Mouse (Mus musculus) cerebellum, postnatal 25 days (tissue): Measurements from ENCODE around the gene Apol8.
A peak's percentile ranks its signal among the peaks of the same experiment; 100 is the strongest.

Experiments
- DNase-seq, 2 experiments: peaks; one replicate each; pipeline ENCODE4 v3.0.0; 2021; ENCODE audit warnings: mixed read lengths in 2 of 2

The Apol8 gene

DNA sequence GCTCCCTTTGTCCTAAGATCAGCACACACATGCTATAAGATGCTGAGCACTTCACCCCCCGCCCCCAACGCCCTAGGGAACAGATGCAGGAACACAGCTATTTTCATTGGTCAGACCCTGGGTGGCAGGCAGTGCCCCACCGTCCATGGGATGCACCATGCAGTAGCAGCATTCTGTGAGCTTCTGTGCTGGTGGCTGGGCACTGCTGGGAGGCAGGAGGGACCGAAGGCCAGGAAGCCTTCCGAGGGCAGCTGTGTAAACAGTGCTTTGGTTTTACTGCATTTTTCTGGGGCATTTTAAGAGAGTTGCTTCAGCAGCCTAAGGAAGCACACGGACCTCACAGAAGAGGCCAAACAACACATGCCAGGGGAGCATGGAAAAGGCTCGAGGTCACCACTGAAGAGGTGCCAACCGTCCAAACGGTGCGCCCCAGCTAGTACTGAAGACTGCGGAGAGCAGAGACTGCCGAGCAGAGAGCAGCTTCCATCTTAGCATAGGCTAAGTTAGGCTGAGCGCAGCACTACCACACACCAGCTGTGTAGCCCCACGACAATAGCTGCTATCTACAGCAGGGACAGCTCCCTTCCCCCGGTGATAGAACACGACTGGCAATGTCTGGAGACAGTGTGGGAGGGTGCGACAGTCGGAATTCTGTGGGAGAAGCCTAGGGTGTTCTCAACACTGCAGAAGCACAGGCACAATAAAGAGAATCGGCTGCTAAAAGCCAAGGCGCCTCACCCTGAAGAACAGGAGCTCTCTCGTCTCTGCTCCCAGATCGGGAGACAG, 27.4 kb upstream of the Apol8 start:
- DNase-seq: no peak

DNA sequence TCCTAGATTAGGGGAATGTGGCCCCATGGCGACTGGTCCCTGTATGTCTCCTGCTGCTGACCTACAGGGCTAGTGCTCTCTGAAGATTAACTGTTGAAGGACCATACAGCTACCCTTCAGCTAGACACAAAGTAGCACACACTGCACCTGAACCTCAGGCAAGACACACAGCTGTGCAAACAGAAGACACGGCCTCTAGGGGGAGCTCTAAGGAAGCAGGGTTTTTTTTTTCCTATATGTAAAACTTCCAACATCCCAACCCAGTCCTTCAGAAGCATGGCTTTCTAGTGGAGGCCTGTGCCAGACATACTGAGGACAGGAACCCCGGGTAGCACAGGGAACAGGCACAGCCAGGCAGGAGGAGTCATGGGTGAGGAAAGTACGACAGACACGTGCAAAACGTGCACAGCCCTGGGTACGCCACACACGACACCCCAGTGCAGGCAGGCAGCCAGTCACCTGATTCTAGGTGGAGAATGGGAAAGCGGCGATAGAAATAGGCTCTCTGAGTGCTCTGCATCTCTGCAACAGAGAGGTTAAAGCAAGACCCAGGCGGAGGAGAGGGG, 25.7 kb upstream of the Apol8 start:
- peak in 1 of 2 experiments; percentile 51 for DNase-seq

DNA sequence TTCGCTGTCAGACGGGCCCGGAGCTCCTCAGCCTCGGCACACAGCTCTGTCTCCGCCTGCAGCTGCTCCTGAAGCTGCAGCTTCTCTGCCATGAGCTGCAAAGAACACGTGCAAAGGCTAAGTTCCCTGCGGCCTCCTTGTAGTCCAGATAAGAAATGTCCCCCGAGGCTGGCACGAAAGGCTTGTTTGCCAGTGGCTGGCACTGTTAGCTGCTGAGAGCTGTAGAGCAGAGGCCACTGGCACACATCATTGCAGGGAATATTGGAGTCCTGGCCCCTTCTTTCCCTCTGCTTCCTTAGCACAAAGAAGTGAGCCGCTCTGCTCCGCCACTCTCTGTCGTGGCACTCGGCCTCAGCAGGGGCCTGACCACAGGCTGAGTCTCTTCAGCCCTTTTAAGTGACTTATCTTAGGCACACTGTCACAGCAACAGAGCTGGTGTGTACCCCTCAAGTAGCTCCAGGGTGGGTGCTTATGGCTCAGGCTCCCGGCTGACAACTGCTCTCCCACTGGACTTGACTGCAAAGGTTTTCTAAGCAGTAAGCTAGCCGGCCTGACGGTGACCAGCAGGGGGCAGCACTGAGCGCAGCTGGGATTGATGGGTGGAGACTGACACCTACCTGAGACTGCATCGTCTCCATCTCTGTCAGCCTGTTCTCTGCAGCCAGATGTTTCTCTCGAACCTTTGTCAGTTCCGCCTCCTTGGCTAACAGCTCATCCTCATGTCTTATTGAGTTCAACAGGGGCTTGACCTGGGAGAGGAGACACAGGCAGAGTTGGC, 18.6 kb upstream of the Apol8 start:
- peak; percentile 90 to 93 for DNase-seq

DNA sequence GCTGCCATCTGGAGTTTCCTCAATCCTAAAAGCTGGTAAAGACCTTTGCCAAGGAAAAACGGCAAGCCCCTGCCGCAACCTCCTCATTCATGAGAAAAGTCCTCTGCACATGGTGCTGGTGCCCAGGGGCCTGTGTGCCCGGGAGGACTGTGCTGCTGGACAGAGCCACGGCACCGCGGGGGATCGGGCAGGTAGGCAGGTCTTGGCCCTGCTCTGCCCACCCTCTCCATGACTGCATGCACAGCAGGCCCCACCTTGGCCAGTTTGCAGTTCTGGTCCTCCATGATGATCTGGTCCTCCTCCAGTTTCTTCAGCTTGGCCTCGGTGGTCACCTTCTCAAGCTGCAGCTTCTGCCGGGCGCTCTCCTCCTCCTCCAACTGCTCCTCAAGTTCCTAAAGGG, 17.5 kb upstream of the Apol8 start:
- DNase-seq: no peak

DNA sequence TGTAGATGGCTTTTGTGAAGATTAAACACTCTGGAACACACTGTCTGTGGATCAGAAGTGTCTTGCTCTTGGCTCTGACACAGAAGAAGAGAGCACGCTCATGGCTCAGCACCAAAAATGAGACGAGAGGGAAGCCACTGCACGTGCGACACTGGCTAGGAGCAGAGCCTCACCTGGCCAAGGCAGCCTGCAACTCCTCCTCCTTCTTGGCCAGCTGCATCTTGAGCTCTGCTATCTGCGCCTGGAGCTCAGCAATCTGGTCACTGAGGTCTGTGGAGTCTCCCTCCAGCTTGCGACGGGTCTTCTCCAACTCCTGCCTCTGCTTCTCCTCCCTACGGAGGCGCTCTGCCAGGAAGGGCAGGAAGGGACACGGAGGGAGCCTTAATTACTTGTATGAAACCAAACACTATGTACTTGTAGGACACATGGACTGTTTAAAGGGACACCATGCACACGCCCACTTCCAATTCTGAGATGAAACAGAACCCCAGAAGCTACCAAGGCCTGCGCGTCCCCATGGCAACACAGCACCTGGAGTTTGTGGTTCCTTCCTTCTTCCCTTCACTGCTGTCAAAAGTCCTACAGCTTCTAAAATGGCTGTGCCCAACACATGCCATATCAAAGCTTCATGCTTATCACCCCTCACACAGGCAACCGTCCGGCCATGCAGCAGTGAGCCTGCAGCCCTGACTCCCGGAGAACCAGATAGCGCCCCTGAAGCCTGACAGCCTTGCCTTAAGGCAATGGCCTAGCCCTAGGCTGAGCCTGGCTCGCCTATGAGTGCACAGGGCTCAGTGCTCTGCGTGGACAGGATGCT, 16.5 kb upstream of the Apol8 start:
- no peak for DNase-seq

DNA sequence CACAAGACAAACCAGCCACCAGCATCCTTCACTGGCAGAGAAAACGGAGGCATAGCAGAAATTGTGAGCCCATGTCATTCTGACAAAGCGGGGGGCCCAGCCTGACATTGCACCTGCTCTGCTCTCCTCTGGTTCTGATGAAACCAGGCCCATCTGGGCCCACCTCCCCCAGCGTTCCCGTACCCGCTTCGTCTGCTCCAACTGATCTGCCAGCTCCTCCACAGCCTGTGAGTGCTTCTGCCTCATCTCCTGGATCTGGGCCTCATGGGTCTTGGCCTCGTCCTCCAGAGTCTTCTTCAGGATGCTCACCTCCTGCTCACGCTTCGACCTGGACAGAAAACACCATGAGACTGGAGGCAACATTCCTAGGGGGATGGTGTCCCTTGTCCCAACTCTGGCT, 14.1 kb upstream of the Apol8 start:
- no peak for DNase-seq

DNA sequence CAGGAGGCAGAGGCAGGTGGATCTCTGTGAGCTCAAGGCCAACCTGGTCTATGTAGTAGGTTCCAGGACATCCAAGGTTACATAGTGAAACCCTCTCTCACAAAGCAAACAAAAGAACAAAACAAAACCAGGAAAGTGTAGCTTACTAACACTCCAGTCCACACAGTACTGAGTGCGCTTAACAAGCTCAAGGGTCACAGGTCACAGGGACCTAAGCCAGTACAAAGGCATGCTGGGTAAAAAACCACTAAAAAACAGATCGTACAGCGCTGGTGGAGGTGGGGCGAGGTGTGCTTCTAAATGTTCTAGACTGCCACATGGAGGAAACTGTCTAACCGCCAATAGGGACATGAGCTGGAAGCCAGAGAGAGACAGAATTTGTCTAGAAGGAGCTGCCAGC, 13.5 kb upstream of the Apol8 start:
- no peak for DNase-seq

DNA sequence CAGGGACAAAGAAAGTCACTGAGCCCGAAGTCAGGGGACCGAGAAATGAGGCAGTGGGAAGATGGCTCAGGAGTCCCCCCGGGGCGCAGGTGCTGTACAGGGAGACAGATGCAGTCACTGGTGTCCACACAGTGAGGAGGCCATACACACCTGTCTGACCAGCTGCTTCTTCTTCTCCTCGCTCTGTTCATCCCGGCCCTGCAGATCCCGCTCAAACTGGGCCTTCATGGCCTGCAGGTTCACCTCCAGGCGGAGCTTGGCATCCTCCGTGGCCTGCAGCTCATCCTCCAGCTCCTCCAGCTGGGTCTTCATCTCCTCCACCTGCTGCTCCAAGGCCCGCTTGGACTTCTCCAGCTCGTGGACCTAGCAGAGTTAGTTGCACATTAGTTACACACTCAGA, 10.2 kb upstream of the Apol8 start:
- no peak for DNase-seq

DNA sequence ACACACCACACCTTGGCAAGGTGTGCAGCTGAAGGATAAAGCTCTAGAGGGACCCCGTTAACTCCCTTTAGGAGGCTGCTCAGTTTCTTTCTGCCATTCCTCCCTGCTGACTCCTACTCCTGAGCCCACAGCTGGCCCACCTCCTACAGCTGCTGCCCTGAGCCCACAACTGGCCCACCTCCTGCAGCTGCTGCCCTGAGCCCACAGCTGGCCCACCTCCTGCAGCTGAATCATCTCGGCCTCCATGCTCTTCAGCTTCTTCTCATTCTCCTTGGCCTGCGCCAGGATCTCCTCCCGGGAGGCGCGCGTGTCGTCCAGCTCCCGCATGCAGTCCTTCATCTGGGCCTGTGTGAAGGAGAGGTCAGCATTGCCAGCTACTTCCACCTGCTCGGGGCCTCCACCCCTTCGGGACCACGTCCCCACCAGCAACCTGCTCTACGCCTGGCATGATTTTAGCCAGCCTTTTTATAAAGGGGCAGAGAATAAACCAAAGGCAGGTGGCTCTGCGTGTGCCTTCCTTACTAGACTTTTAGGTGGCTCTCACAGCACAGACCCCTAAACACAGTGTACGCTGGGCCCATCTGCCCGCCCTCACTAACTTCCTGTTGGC, 8.8 kb upstream of the Apol8 start:
- no peak for DNase-seq

DNA sequence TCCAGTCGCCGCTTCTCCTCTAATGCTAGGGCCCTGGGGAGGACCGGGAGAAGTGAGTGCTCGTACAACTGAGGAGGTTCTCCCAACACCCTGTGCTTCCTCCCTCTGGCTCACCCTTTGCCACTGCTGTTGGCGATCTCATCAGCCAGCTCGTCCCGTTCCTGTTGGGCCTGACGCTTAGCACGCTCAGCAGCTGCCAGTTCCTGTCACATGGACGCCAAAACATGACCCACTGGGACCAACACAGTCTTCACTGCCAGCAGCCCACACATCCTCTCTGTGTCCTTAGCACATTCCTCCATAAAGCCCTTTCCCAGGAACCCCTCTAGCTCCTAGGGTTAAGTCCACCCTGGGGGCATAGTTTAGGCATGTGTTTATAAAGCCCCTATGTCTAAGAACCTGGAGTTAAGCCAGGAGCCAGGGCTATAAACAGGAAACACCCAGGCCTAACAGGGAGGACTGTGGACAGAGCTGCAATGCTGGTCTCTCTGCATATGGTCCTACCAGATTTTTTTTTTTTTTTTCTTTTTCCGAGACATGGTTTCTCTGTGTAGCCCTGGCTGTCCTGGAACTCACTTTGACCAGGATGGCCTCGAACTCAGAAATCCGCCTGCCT, 7.7 kb upstream of the Apol8 start:
- no peak for DNase-seq

DNA sequence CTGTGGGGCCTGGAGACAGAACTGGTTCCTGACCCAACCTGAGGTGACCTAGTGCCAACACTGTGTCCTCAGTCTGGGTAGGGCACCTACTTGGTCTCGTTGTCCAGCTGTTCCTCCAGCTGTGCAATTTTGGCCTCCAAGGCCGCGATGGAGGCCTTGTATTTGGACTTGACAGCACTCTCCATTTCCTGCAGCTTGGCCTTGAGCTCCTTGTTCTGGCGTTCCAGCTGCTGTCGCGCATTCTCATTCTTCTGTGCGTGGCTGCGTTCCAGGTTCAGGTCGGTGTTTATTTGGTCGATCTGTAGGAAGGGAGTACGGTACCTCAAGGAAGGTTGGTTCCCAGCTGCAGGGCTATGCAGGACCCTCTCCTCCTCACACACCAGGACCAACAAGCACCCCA, 6.9 kb upstream of the Apol8 start:
- no peak for DNase-seq

DNA sequence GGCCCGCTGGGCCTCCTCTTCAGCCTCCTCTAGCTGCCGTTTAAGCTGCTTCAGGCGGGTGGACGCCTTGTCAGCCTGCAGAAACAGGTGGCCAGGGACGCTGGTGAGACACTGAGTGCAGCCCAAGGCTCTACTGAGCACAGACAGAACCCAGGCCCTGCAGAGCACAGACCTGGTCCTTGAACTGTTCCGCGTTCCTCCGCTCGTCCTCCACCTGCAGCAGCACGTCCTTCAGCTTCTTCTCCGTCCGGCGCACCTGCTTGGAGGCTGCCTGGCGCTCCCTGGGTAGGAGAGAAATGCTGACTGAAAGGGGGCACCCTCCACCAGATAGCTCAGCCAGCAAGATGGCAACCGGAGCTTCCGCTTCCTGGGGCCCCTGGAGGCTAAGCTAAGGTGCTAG, 6.2 kb upstream of the Apol8 start:
- no peak for DNase-seq

DNA sequence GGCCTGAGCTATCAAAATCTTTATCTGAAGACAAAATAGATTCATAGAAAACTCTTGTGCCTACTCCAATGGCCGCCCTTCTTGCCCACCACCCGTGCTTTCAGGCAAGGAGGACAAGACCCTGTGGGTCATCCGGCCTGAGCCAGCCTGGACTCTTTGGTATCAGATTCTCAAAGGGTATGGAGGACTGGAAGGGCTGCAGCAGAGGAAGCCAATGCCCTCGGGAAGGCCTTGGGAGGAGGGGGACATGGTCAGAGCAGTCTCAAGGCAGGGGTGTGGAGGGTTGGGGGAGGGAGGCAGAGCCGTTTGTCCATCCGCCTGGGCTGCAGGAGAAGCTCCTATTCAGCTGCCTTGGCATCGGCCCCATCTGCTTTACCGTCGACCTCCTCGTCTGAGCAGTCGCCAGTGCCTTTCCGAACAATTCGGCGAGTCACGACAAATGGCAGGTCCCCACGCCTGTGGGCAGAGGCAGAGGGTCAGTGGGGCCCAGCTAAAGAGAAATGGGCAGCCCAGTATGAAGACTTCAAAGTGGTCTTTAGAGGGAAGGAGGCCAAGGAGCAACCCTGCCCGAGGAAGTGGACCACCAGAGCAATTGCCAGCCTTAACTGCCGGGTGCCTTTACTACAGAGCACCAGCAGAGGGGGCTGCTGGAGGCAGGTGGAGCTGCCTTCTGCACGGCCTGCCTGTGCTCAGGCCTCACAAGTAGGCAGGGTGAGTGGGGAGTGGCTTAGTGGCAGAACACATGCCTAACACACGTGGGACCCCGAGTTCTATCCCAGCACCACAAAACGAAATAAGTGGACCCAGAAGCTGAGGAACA, 5.0 kb upstream of the Apol8 start:
- DNase-seq: peak; percentile 52 to 70

DNA sequence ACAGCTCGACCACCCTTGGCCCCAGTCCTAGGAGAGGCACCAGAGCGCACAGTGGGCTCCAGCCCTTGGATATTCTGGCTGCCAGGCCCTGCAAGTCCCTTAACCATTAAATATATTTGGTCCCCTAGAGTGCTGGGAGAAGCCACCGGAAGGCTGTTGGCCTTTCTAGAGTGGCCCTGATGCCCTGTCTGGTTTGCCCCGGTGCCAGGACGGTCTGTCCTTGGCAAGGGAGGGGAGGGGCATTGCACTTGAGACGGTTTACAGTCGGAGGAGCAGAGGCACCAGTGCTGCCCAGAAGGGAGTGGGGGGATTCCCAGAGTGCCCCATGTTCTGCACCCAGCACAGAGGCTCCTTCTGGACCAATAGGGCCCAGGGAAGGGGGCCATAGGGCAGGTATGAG, 4.3 kb upstream of the Apol8 start:
- DNase-seq: peak in 1 of 2 experiments; percentile 11

DNA sequence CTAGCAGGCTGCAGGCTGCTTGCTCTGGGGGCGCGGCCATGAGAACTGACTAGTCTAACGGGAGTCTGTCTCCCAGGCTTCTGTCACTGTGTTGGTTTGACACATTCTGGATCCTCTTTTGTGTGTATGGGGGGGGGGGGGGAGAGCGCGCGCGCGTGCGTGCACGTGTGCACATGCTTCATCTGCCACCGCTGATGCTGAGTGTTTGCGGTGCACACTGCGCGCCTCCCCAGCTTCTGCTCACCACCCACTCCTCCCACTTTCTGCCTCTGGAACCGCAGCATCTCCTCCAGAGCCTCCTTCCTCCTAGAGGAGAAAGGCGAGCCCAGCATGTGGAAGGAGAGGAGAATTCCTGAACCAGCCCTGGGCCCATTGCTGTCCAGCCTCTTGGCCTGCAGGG, 3.2 kb upstream of the Apol8 start:
- no peak for DNase-seq

DNA sequence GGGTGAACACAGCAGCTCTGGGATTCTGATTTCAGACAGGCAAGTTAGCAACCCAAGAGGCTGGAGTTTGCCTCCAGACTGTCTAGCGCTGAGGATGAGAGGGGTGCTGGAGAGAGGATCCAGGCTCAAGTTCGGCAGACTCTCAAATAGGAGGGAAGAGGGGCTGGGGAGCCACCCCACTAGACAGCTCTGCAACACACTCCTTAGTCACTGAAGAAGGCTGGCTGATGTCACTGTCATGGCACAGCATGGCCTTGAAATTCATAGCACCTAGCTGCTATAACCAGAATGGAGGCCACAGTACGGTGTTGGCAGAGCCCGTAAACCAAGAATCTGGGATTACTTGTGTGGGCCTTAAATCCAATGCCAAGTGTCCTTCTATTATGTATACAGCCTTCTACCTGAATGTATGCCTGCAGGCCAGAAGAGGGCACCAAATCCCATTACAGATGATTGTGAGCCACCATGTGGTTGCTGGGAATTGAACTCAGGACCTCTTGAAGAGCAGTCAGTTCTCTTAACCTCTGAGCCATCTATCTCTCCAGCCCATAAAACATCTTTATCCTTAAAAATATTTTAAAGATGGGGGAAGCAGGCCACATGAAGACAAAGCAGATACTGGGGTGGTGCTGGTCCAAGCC, 903 bp upstream of the Apol8 start:
- DNase-seq: no peak

DNA sequence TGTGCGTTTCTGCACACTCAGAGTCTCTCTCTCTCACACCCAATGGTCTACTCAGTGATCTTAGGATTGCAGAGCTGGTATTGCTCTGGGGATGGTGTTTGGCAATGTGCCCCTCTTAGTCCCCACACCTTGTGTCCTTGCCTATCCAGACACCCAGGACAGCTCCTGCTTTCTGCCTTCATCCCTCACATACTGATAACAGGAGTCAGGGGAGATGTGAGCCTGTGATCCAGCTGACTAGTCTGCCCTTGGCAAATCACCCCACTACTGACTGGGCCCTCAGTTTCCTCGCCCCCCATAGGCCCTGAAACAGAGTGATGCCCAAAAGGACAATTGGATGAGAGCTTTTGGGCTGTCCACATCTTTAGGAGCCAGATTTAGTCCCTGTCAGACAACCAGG, 722 bp downstream of the Apol8 start:
- DNase-seq: no peak

DNA sequence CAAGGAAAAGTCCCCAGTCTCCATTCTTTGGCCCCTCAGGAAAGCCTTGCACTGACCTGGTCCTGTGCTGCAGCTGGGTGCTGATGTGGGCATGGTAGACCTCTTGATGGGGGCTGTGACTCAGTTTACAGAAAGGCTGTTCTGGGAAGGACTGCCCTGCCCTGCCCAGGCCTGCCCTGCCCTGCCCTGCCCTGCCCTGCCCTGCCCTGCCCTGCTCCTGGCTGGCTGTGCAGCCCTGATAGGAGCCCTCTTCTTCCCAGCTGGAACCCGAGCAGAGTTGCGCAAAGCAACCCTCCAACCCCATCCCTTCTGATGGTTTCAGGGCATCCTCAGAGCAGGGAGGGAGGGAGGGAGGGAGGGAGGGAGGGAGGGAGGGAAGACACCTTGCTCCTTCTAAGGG, 1.7 kb downstream of the Apol8 start:
- DNase-seq: no peak

DNA sequence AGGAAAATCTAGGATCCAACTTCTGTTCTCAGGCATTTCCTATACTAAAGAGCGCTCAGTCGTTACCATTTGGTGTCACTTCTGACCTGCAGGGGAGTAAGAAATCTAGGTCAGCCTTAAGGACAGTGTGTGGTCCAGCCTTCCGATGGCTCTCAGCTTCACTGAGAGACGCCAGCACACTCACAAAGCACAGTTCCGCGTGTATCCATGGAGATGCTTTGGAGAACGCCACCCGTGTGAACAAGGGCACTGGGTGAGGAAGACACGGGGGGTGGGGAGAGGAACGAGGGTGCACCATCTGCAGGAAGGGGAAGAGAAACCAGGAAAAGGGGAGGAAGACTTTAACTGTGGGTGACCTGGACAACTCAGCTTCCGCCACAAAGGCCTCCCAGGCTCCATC, 4.4 kb downstream of the Apol8 start:
- no peak for DNase-seq

DNA sequence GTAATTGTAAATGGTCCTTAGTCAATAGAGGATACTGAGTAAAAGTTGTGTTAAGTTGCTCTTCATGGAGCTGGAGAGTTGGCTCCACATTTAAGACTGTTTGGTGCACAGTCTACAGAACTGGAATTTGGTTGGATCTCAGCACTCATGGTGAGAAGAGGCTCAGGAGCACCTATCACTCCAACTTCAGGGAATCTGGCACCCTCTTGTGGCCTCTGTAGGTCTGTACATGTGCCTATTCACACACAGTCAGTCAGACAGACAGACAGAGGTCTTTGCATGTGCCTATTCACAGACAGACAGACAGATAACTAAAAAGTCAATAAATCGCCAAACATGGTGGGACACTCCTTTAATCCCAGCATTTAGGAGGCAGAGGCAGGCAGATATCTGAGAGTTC, 6.3 kb downstream of the Apol8 start:
- DNase-seq: peak; percentile 49 to 73

DNA sequence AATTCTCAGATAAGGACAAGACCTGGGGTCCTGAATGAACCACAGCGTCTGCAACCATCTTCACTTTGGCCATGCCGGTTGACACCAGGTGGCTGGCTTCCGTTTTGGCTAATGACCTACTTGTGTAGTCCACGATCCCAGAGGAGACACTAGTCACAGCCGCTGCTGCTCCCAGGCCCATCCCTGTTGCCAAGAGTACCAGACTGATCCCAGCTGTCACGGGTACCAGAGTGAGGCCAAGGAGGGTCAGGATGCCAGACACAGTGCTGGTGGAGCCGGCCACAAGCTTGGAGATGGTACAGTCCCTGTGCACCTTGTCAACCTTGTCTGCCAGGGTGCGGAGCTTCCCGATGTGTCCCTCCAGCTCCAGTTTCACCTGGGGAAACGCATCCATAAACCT, 7.1 kb downstream of the Apol8 start:
- DNase-seq: peak; percentile 62 to 71
